Mouse (Mus musculus): ENCODE results near the gene Prss2. TPM values are rescaled to one million over a fixed set of nuclear protein-coding genes. Genes with fewer than 3 reads are reported as not detected.

Prss2 gene
- polyA plus RNA-seq, 1 experiment from 2014 or later: not detected

DNA sequence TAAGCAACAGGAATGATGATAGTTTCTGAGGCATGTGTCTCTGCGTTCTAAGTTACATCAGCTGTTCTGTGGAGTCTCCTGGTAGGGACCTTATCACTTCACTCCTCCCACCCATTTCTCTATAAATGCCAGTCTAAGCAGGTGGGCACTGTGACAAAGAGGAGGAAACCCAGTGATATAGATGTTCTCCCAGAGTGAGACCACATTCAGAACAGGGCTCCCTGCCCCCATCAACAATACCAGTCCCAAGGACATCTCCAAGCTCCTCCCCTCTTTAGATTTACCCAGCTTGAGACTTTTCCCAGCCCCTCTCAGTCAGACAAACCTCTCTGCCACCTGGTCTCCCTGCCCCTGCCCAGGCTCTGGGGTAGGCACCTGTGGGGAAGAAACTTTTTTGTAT, 20.2 kb downstream of the Prss2 start:
- 76% methylated on average over 1 of the region's 1 CpGs for WGBS
- Histone ChIP-seq H3K9ac (no peak overlapping the region), H3K4me2 (no peak overlapping the region), H3K4me1 (peaks cover 16% of the 10 kb centered on the region; the same call in 1 of the 2 replicates), H3K9me3 (replicated peaks) (no peaks in the 10 kb centered on the region), H3K27ac (no peak overlapping the region), H3K4me3 (no peak overlapping the region), H3K36me3 (ENCODE audit: poor library complexity, severe bottlenecking) (no peaks in the 10 kb centered on the region), H3K27me3 (no peaks in the 10 kb centered on the region; the same call in 1 of the 2 replicates)
- ATAC-seq: no peak

DNA sequence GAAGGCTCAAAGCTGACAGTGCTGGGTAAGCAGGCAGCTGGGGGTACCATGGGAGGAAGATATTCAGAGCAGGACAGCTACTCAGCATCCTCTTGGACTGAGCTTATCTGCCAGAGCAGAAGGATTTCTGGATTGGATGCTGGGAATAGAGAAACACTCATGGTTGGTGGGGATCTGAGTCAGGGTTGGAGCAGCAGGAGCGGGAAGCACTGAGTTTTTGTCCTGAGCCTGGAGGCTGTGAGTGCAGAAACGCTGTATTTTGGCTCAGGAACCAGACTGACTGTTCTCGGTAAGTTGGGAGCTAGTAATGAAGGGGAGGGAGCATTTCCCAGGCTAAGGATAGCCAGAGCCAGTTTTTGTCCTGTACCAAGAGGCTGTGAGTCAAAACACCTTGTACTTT, 21.4 kb downstream of the Prss2 start:
- Histone ChIP-seq H3K27ac (no peak overlapping the region), H3K27me3 (no peaks in the 10 kb centered on the region; the same call in 1 of the 2 replicates), H3K9me3 (replicated peaks) (no peaks in the 10 kb centered on the region), H3K4me1 (peaks cover 16% of the 10 kb centered on the region; the same call in 1 of the 2 replicates), H3K4me2 (peak overlapping the region; percentile 64), H3K36me3 (ENCODE audit: poor library complexity, severe bottlenecking) (no peaks in the 10 kb centered on the region), H3K9ac (0 out of 2 replicates have a peak overlapping the region, but pooled peaks have one; percentile 53), H3K4me3 (peak overlapping the region; percentile 37; the same call in 1 of the 2 replicates)
- 13% methylated on average over 3 of the region's 3 CpGs for WGBS
- peak; percentile 22; the same call in 1 of the 2 replicates for ATAC-seq

DNA sequence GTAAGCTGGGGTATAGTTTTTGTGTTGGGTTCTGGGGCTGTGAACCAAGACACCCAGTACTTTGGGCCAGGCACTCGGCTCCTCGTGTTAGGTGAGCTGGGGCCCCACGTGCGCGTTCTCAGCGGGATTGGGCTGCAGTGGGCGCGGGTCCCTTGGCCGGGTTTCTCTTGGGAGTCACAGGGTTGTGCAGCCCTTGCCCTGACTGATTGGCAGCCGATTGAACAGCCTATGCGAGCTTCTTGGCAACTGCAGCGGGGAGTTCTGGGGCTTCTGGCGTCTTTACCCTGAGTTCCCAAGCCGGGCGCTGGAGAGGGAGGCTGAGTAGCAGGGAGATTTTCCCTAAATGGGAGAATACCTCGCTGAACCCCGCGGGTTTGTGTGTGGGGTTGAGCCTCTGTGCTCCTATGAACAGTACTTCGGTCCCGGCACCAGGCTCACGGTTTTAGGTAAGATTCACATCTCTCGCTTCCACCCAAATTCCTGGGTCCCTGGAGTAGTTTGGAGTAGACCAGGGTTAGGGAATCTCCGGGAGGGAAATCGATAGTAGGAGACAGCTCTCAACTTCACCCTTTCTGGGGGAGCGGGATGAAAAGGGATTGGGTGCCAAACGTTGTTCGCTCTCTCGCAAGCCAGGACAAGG, 21.9 kb downstream of the Prss2 start:
- no peaks in the 10 kb centered on the region for H3K36me3 ChIP-seq (ENCODE audit: poor library complexity, severe bottlenecking)
- H3K4me2 ChIP-seq: peak overlapping the region; percentile 64
- 4% methylated on average over 28 of the region's 28 CpGs for WGBS
- no peaks in the 10 kb centered on the region for H3K9me3 ChIP-seq (replicated peaks)
- peak overlapping the region; percentile 53 for H3K9ac ChIP-seq
- H3K27me3 ChIP-seq: no peaks in the 10 kb centered on the region; the same call in 1 of the 2 replicates
- H3K4me3 ChIP-seq: peak overlapping the region; percentile 37
- H3K4me1 ChIP-seq: peaks cover 16% of the 10 kb centered on the region; the same call in 1 of the 2 replicates
- no peak overlapping the region for H3K27ac ChIP-seq
- ATAC-seq: peak; percentile 65

DNA sequence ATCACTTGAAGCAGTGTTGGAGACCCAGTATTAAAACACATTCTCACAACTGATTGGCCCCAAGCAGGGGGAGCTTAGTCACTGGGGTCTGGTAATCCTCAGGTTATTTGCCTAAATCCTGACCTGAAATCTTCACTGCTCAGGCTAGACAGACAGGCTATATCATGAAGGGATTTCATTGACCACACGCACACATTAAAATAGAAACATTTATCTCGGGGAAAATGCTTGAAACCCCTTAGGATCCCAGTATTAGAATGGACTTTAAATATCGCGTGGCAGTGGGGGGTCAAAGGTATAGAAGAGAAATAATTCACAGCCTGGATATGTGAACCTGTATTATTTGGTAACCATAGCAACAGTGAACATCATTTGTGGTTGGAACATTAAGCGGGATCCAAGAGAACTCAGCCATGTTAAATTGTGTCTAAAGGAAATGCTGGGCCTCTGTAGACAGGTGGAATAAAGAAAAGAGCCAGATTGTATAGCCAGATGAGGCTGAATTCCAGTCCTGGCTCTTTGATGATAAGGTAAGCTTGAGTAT, 22.9 kb downstream of the Prss2 start:
- peak overlapping the region; percentile 64 for H3K4me2 ChIP-seq
- H3K27me3 ChIP-seq: no peaks in the 10 kb centered on the region; the same call in 1 of the 2 replicates
- H3K9me3 ChIP-seq (replicated peaks): no peaks in the 10 kb centered on the region
- H3K4me3 ChIP-seq: no peak overlapping the region; the same call in 1 of the 2 replicates
- H3K4me1 ChIP-seq: peaks cover 16% of the 10 kb centered on the region; the same call in 1 of the 2 replicates
- no peaks in the 10 kb centered on the region for H3K36me3 ChIP-seq (ENCODE audit: poor library complexity, severe bottlenecking)
- no peak overlapping the region for H3K9ac ChIP-seq
- WGBS: 55% methylated on average over 5 of the region's 5 CpGs
- H3K27ac ChIP-seq: no peak overlapping the region
- ATAC-seq: peak; percentile 46

DNA sequence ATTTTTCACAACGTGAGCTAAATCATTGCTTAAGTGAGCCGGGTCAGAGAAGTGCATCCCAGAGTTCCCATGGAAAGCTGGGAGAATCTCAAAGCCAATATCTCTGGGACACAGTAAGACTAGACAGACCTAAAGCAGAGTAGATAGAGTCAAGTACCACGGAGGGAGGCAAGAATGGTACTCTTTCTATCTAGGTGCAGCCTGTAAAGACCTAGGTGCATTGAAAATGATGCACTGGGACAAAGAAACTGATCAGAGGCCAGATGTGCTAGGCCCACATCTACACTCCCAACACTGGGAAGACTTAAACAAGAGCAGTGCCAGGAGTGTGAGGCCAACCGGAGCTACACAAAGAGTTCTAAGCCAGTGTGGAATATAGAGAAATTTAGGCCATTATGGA, 23.7 kb downstream of the Prss2 start:
- 78% methylated on average over 4 of the region's 4 CpGs for WGBS
- peaks cover 16% of the 10 kb centered on the region; the same call in 1 of the 2 replicates for H3K4me1 ChIP-seq
- H3K4me3 ChIP-seq: no peak overlapping the region
- no peak overlapping the region for H3K27ac ChIP-seq
- ATAC-seq: no peak
- H3K36me3 ChIP-seq (ENCODE audit: poor library complexity, severe bottlenecking): no peaks in the 10 kb centered on the region
- H3K9ac ChIP-seq: no peak overlapping the region
- no peak overlapping the region for H3K4me2 ChIP-seq
- H3K9me3 ChIP-seq (replicated peaks): no peaks in the 10 kb centered on the region
- H3K27me3 ChIP-seq: no peaks in the 10 kb centered on the region; the same call in 1 of the 2 replicates

DNA sequence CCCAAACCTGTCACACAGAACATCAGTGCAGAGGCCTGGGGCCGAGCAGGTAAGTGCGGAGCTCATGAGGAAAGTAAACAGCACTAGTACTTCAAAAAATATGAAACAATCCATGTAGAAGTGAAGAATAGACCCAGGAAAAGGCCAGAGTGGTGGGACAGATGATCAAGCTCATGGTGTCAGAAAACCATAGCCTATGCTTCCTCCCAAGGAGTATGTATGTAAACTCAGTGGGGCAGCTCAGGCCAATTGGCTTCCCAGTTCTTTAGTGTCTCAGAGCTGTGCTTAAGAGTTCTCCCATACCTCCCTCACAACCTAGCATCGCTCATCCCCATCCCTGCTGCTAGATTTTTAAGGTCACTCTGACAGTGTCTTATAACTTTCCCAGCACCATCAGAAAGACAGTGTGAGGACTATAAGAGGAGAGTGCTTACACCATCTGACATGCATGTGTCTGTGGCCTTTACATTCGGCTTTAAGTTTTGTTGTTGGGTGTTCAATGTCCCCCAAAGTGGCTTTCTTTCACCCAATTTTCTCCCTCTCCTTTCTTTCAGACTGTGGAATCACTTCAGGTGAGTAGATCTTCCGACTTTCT, 25.6 kb downstream of the Prss2 start:
- no peaks in the 10 kb centered on the region for H3K9me3 ChIP-seq (replicated peaks)
- no peak overlapping the region for H3K9ac ChIP-seq
- WGBS: 95% methylated on average over 5 of the region's 5 CpGs
- no peak overlapping the region for H3K4me3 ChIP-seq
- ATAC-seq: no peak
- peaks cover 16% of the 10 kb centered on the region; the same call in 1 of the 2 replicates for H3K4me1 ChIP-seq
- H3K36me3 ChIP-seq (ENCODE audit: poor library complexity, severe bottlenecking): no peaks in the 10 kb centered on the region
- H3K27me3 ChIP-seq: no peaks in the 10 kb centered on the region
- H3K4me2 ChIP-seq: no peak overlapping the region
- no peak overlapping the region for H3K27ac ChIP-seq

DNA sequence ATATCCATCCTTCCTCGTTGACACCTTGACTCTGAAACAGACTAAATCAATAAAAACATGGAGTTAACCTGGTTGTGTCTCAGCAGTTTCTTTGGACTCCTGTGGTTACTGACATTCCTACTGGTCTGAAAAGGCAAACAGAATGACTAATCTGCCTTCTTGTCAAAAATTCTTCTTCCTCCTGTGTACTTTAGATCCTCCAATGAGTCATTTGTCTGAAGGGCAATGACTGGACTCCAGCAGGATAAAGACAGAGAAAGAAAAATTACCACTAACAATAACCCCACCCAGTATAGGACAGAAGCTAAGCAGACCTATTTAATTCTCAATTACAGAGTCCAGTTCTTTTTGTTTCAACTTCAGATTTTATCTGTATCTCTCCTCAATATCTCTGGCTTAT, 26.7 kb downstream of the Prss2 start:
- no peaks in the 10 kb centered on the region for H3K9me3 ChIP-seq (replicated peaks)
- H3K4me3 ChIP-seq: no peak overlapping the region
- no peak overlapping the region for H3K4me2 ChIP-seq
- ATAC-seq: no peak
- no peaks in the 10 kb centered on the region for H3K27me3 ChIP-seq
- WGBS: 48% methylated on average over 1 of the region's 1 CpGs
- H3K27ac ChIP-seq: no peak overlapping the region
- no peak overlapping the region for H3K9ac ChIP-seq
- H3K4me1 ChIP-seq: peaks cover 11% of the 10 kb centered on the region; the same call in 1 of the 2 replicates
- no peaks in the 10 kb centered on the region for H3K36me3 ChIP-seq (ENCODE audit: poor library complexity, severe bottlenecking)

DNA sequence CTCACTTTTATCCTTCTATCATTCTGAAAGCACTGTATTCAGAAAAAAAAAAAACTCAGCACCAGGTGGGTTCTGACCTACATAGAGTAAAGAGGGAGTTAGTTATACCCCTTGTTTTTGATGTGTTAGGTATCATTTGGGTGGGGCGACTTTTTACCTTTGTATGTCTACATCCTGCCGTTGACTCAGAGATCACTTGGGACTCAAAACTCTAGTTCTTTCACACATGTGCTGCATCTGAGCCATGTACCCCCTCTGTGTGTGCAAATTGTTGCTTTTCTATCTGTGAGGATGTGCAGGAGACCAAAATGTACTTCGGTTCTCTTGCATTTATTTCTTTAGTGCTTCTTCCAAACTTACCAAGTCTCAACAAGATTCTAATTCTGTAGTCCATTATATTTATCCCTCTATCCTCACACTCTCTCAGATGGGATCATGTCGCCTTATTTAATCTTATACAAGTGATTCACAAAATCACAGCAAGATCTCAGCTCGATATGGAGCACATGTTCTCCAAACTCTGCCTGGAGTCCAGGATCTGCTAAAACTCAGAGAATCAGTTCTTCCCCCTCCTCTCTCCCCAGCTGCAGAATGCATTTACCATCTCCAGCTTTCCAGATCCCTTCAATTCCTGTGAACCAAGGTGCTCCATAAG, 31.9 kb downstream of the Prss2 start:
- WGBS: 93% methylated on average over 5 of the region's 5 CpGs
- no peak for ATAC-seq

DNA sequence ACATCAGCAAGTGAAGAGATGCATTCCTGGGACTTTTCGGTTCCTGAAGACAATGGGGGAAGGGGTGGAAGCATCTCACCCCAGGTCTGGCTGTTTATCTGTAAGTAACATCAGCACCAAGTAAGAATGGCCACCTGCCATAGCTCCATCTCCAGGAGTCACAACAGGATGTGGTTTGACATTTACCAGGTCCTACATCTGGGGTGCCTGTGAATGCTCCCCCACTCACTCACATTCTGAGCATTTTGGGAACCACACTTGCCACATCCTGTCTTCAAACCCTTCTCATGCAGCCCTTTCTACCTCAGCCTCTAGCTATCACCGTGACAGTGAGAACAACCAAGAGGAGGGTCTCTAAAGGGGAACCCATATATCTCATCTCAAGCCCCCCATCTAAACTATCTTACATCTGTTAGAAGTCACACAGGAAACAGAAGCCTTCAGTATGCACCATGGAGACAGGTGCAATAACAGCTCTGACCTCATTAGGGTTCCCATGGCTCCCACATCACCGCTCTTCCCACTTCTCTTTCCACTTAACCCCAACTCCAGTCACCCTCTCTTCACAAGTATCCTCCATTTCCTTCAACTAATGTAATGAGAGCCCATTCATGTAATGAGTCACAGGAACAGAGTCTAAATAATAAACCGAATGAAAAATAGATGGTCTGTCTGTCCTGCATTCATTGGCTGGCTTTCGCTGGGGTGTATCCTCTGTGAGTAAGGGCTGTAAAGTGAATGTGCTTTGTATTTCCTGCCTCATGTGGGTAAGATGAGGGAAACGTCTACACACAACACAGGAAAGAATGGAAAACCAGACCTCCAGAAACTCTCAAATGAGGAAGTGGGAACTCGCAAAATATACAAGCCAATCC, 32.9 kb downstream of the Prss2 start:
- H3K36me3 ChIP-seq (ENCODE audit: poor library complexity, severe bottlenecking): no peaks in the 10 kb centered on the region
- no peak overlapping the region for H3K27ac ChIP-seq
- no peak for ATAC-seq
- no peak overlapping the region for H3K4me3 ChIP-seq
- no peaks in the 10 kb centered on the region for H3K9me3 ChIP-seq (replicated peaks)
- H3K4me2 ChIP-seq: no peak overlapping the region
- no peaks in the 10 kb centered on the region for H3K4me1 ChIP-seq
- H3K9ac ChIP-seq: no peak overlapping the region
- no peaks in the 10 kb centered on the region for H3K27me3 ChIP-seq
- 83% methylated on average over 7 of the region's 7 CpGs for WGBS

More for the DNA sequence above, 31.9 kb downstream of the Prss2 start:
- H3K9me3 ChIP-seq (replicated peaks): no peaks in the 10 kb centered on the region
- no peak overlapping the region for H3K9ac ChIP-seq
- H3K27ac ChIP-seq: no peak overlapping the region
- no peaks in the 10 kb centered on the region for H3K4me1 ChIP-seq
- H3K4me3 ChIP-seq: no peak overlapping the region
- no peaks in the 10 kb centered on the region for H3K27me3 ChIP-seq
- H3K36me3 ChIP-seq (ENCODE audit: poor library complexity, severe bottlenecking): no peaks in the 10 kb centered on the region
- H3K4me2 ChIP-seq: no peak overlapping the region

DNA sequence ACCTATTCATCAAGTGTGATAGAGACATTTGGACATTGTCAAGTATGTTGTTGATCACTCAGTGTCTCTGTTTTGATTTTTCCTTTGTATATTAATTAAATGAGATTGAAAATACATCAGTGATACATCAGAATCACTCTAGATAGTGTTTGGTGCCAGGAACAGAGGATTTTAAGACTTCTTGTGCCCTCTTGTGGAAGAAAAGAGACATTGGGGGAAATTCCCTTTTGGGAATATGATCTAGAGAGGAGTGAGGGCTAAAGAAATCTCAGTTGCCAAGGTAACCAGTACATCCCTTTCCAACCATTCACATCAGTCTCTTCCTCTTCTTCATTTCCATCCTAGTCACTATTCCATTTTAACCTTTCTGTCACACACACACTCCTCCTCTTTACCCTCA, 34.8 kb downstream of the Prss2 start:
- ATAC-seq: peak; percentile 74
- H3K4me2 ChIP-seq: no peak overlapping the region
- H3K36me3 ChIP-seq (ENCODE audit: poor library complexity, severe bottlenecking): no peaks in the 10 kb centered on the region
- no peak overlapping the region for H3K4me3 ChIP-seq
- H3K4me1 ChIP-seq: no peaks in the 10 kb centered on the region
- no peak overlapping the region for H3K27ac ChIP-seq
- no peaks in the 10 kb centered on the region for H3K9me3 ChIP-seq (replicated peaks)
- no peak overlapping the region for H3K9ac ChIP-seq
- H3K27me3 ChIP-seq: no peaks in the 10 kb centered on the region

DNA sequence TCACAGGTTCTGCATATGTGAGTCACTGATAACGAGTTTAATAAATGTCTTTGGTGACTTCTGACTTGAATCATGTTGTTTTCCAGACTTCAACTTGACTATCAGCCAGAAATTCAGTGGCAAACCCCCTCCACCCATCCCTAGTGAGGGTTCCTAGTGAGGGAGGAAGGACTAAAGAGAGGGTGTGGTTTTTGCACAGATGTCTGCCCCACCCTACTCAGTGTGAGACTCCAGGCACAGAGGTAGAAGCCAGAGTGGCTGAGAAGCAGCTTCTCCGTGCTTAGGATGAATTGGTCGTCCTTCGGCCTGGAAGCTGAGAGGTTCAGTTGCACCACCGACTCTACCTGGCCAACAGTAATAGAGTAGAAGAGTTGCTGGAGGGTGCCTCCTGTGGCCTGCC, 35.9 kb downstream of the Prss2 start:
- Histone ChIP-seq H3K9me3 (replicated peaks) (no peaks in the 10 kb centered on the region), H3K4me3 (no peak overlapping the region), H3K27me3 (no peaks in the 10 kb centered on the region), H3K4me2 (no peak overlapping the region), H3K36me3 (ENCODE audit: poor library complexity, severe bottlenecking) (no peaks in the 10 kb centered on the region), H3K9ac (no peak overlapping the region), H3K4me1 (no peaks in the 10 kb centered on the region), H3K27ac (no peak overlapping the region)
- ATAC-seq: no peak
- 85% methylated on average over 5 of the region's 5 CpGs for WGBS

Data from forebrain, embryonic 13.5 days (tissue).